Mouse (Mus musculus): ENCODE results near the gene Col4a4.

Gene Col4a4

DNA sequence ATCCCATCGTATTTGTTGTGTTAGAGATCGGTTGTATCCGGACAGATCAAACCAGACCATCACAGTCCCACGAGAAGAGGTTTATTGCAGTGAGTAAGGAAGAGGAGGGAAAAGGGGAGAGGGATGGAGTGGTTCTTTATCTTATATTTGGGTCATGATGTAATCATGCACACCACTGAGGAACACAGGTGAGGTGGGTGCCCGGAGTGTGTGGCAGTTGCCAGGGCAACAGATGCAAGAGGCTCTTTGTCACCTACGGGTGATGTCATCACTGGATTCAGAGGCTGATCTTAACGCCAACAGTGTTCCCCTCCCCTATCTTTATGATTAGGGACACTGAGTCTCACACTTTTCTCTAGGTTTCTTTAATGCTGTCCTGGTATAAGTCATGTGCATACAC is 18.7 kb upstream of the Col4a4 start:
- no peak for TF ChIP-seq GATA4 (IDR thresholded peaks at IDR 0.05; ENCODE audit: insufficient replicate concordance, low read length)

- TF ChIP-seq GATA4 (IDR thresholded peaks at IDR 0.05; ENCODE audit: insufficient replicate concordance, low read length): no peak
Measured at GRCm38 (mm10) chr1:82603198-82603950, 16.7 kb upstream of the Col4a4 start.

GRCm38 (mm10) chr1:82596864-82597596 is 10.4 kb upstream of the Col4a4 start:
- TF ChIP-seq GATA4 (IDR thresholded peaks at IDR 0.05; ENCODE audit: insufficient replicate concordance, low read length): no peak

DNA sequence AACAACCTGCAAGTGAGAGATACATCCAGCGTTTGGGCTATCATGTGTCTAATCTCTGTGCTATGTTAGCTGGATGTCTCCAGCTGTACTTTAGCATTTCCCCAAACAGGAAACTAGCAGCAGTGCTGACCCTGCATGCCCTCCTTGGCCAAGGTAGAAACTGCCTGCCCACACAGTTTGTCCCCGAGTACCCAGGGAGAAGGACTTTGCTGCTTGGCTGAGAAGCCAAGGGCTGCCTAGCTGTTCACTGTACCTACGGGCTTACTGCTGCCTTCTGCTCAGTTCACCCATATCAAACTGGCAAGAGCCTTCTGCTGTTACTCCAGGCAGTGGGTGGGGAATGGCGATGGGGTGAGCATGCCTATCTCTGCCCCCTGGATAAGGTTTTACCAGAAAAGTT is 3.6 kb upstream of the Col4a4 start:
- no peak for TF ChIP-seq GATA4 (IDR thresholded peaks at IDR 0.05; ENCODE audit: insufficient replicate concordance, low read length)

- TF ChIP-seq GATA4 (IDR thresholded peaks at IDR 0.05; ENCODE audit: insufficient replicate concordance, low read length): no peak
Measured at GRCm38 (mm10) chr1:82585981-82586380, 668 bp downstream of the Col4a4 start.

- TF ChIP-seq GATA4 (IDR thresholded peaks at IDR 0.05; ENCODE audit: insufficient replicate concordance, low read length): no peak
Measured at GRCm38 (mm10) chr1:82578320-82578719, 8.3 kb downstream of the Col4a4 start.

DNA sequence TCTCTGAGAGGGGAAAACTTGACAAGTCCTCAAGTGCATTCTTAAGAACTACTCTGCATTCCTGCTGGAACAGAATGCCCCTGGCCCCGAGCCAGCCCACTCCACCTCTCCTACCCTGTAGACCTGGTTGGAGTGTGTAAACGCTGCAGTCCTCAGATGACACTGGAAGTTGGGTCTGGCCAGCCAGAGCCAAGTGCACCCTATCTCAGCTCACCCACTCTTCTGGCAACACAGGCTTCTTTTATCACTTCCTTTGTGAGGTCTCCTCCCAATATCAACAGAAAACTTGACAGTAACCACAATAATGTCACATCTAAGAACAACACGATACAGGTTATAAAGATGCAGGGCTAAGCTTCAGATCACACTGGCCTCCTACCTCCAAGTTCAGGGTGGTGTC is 8.7 kb downstream of the Col4a4 start:
- TF ChIP-seq GATA4 (IDR thresholded peaks at IDR 0.05; ENCODE audit: insufficient replicate concordance, low read length): no peak

DNA sequence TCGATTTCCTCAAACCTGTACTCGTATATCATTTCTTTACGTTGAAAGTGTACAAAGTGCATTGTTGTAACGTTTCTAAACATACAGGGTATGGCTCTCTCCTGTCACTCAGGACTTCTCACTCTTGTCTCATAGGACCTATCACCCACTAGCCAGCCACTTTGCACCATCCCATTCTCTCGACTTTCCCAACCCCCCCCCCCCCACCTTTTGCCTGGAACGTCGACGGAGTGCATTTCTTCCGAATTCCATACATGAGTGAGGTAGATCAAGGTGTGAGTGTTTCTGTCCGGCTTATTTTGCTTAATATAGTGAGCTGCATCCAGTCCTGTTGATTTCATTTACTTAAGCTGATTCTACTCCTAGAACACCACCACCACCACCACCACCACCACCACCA is 9.3 kb downstream of the Col4a4 start:
- no peak for TF ChIP-seq GATA4 (IDR thresholded peaks at IDR 0.05; ENCODE audit: insufficient replicate concordance, low read length)

DNA sequence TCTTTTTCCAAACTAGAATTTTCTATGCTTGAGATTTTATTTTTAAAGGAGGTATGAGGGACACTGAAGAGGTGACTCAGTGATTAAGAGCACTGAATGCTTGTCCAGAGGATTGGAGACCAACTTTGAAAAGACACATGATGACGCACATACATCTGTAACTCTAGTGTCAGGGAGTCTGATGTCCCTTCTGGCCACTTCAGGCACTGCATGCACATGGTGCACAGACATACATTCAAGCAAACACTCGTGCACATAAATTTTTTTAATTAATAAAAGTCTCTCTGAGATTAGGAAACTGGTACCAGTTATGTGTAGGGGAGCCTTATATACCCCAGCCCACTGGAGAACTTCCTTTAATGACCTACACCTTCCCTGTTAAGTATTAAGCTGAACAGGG is 10.5 kb downstream of the Col4a4 start:
- TF ChIP-seq GATA4 (IDR thresholded peaks at IDR 0.05; ENCODE audit: insufficient replicate concordance, low read length): no peak

DNA sequence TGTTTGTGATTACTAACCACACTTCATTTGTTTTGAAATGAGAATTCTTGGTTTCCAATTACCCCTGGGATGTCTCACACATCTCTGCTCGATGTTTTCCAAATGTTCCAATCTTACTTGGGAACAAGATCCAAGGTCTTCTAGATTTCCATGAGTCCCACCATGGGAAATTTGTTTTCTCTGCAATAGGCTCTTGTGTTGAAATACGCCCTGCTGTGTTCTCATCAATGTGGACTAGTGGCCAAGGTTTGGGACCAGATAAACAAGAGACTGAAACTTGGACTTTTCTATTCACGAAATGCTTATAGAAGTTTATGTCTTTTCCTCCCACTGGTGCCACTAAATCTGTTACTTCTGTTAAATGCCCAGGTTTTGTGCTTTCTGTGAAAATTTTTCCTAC is 11.0 kb downstream of the Col4a4 start:
- no peak for TF ChIP-seq GATA4 (IDR thresholded peaks at IDR 0.05; ENCODE audit: insufficient replicate concordance, low read length)

DNA sequence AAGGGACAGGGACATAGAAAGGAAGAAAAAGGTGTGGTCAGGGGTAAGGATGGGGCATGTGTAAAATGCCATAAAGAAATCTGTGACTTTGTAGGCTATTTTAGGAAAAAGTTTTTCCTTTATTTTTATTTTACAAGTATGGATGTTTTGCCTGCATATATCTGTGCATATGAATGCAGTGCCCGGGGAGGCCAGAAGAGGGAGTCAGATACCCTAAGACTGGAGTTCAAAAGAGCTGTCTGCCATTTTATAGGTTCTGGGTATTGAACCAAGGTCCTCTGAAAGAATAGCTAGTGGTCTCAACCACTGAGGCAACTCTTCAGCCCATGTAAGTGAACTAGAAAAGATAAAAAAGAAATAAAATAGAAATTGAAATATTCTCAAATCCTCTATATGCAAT is 14.9 kb downstream of the Col4a4 start:
- no peak for TF ChIP-seq GATA4 (IDR thresholded peaks at IDR 0.05; ENCODE audit: insufficient replicate concordance, low read length)

DNA sequence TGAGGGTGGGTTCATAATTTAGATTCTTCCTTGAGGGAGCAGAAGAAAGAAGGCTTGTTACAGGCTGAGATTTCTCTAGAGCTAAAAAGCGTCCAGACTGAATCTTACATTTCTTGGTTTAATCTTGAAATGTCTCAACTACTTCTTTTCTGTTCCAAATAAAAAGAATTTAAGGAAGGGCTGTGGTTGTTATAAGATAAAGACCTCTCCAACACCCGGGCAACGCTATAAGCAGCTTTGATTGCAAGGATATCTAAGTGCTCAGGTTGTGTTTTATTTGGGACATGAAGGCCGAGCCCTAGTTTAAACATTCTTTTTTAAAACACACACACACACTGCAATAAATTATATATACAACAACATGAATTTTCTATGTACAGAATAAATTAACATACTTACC is 17.2 kb downstream of the Col4a4 start:
- no peak for TF ChIP-seq GATA4 (IDR thresholded peaks at IDR 0.05; ENCODE audit: insufficient replicate concordance, low read length)

- TF ChIP-seq GATA4 (IDR thresholded peaks at IDR 0.05; ENCODE audit: insufficient replicate concordance, low read length): no peak
Measured at GRCm38 (mm10) chr1:82560223-82560622, 26.4 kb downstream of the Col4a4 start.

DNA sequence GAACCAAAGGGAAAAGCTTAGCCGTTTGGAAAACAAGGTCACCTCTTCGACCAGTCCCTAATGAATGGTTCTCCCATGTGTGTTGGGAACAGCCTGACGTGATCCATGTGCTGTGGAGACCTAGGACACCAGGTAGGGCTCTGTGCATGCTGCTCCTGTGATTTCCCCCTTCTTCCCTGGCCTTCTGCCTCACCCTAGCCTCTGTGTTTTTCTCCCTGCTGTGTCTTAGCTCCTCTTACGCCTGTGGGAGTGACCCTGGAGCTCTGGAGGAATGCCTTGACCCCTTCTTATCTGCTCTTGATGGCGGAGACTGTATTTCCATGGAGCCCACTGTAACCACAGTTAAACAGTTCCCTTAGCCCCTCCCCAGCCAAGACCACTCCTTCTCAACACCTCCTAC is 31.8 kb downstream of the Col4a4 start:
- TF ChIP-seq GATA4 (IDR thresholded peaks at IDR 0.05; ENCODE audit: insufficient replicate concordance, low read length): no peak

DNA sequence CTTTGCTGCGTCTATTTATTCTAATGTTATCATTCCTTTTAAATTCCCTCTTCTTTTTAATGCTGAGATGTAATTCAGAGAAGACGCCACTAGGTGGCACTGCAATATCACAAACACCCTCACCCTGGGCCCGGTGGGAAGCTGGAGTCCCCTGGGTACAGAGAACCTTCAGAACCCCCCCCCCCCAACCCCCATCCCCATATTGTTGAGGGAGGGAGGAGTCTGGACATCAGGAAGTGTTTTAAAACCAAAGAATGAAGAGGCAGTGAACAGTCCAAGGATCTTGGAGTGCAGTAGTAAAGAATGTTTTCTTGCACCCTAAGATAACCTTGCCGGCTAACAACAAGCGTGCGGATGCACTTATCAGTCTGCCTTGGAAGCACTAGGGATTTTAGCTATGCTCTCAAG is 32.2 kb downstream of the Col4a4 start:
- peak; percentile 80 for TF ChIP-seq GATA4 (IDR thresholded peaks at IDR 0.05; ENCODE audit: insufficient replicate concordance, low read length)

- no peak for TF ChIP-seq GATA4 (IDR thresholded peaks at IDR 0.05; ENCODE audit: insufficient replicate concordance, low read length)
Measured at GRCm38 (mm10) chr1:82545199-82545960, 41.3 kb downstream of the Col4a4 start.

Measured in liver, adult (tissue).